Mouse (Mus musculus): ENCODE measurements around the gene Etv5. TPM values are rescaled to one million over a fixed set of nuclear protein-coding genes. Genes with fewer than 3 reads are reported as not detected.

Gene Etv5
- total and polyA plus RNA-seq, 3 experiments = 15.6 to 84.7 (median 18.0) TPM

DNA sequence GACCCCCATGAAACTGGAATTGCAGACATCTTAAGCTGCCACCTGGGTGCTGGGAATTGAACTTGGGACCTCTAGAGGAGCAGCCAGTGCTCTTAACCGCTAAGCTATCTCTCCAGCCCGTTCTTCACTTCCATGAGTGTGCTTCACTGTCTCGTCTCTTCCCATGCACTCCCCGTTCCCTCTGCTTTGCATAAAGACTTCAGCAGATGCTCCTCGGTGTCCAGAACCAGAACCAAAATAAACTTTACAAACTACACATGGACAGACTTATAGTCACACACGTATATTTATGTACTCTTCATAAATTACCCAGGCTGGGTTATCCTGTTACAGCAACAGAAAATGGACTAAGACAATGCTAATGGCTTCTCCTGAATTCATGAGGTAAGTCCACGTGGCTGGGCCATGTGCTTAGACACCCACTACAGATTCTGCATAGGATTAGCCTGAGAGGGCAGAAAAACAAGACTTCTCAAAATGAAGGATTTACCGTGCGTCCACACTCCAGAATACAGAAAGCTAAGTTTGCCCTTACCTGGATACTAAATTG is 25.2 kb downstream of the Etv5 start:
- DNase-seq (ENCODE audit: low spot score) (no peak), ATAC-seq (ENCODE audit: extremely low read depth, insufficient number of reproducible peaks, low FRiP score, poor library complexity, severe bottlenecking) (no peak)
- TF ChIP-seq GATA1 (IDR thresholded peaks at IDR 0.05; ENCODE audit: borderline replicate concordance, low read length) (no peak), TAL1 (conservative IDR thresholded peaks at IDR 0.05; ENCODE audit: low read depth, low read length) (no peak), CTCF (IDR thresholded peaks at IDR 0.05; ENCODE audit: low read depth, low read length) (no peak), GATA2 (IDR thresholded peaks at IDR 0.05; ENCODE audit: borderline replicate concordance, low read depth, low read length) (no peak), POLR2AphosphoS5 (IDR thresholded peaks at IDR 0.05; ENCODE audit: insufficient replicate concordance, low read depth, low read length) (no peak)
- Histone ChIP-seq H3K36me3 (replicated peaks) (peaks cover 68% of the 10 kb centered on the region), H3K27me3 (ENCODE audit: insufficient read depth, low read length) (no peaks in the 10 kb centered on the region), H3K9me3 (replicated peaks) (no peaks in the 10 kb centered on the region), H3K4me1 (ENCODE audit: insufficient read depth, low read depth, low read length) (peaks cover 2% of the 10 kb centered on the region; the same call in 1 of the 2 replicates), H3K4me3 (ENCODE audit: low read depth, low read length) (no peak overlapping the region)

GRCm38 (mm10) chr16:22412459-22413229 is 26.9 kb downstream of the Etv5 start:
- Histone ChIP-seq H3K36me3 (replicated peaks) (peaks cover 71% of the 10 kb centered on the region), H3K4me1 (ENCODE audit: insufficient read depth, low read depth, low read length) (peaks cover 2% of the 10 kb centered on the region; the same call in 1 of the 2 replicates), H3K4me3 (ENCODE audit: low read depth, low read length) (no peak overlapping the region), H3K27me3 (ENCODE audit: insufficient read depth, low read length) (no peaks in the 10 kb centered on the region), H3K9me3 (replicated peaks) (no peaks in the 10 kb centered on the region)
- no peak for TF ChIP-seq GATA1 (IDR thresholded peaks at IDR 0.05; ENCODE audit: borderline replicate concordance, low read length)
- no peak for TF ChIP-seq CTCF (IDR thresholded peaks at IDR 0.05; ENCODE audit: low read depth, low read length)
- no peak for TF ChIP-seq POLR2AphosphoS5 (IDR thresholded peaks at IDR 0.05; ENCODE audit: insufficient replicate concordance, low read depth, low read length)
- no peak for TF ChIP-seq TAL1 (conservative IDR thresholded peaks at IDR 0.05; ENCODE audit: low read depth, low read length)
- no peak for TF ChIP-seq GATA2 (IDR thresholded peaks at IDR 0.05; ENCODE audit: borderline replicate concordance, low read depth, low read length)
- DNase-seq (ENCODE audit: low spot score) (no peak), ATAC-seq (ENCODE audit: extremely low read depth, insufficient number of reproducible peaks, low FRiP score, poor library complexity, severe bottlenecking) (no peak)

- no peaks in the 10 kb centered on the region for H3K4me1 ChIP-seq (ENCODE audit: insufficient read depth, low read depth, low read length)
- ATAC-seq (ENCODE audit: extremely low read depth, insufficient number of reproducible peaks, low FRiP score, poor library complexity, severe bottlenecking) = no peak
- no peaks in the 10 kb centered on the region for H3K27me3 ChIP-seq (ENCODE audit: insufficient read depth, low read length)
- no peak overlapping the region for H3K4me3 ChIP-seq (ENCODE audit: low read depth, low read length)
- DNase-seq (ENCODE audit: low spot score) = no peak
- no peaks in the 10 kb centered on the region for H3K9me3 ChIP-seq (replicated peaks)
- H3K36me3 ChIP-seq (replicated peaks) = peaks cover 70% of the 10 kb centered on the region
- TF ChIP-seq GATA1 (IDR thresholded peaks at IDR 0.05; ENCODE audit: borderline replicate concordance, low read length) (no peak), TAL1 (conservative IDR thresholded peaks at IDR 0.05; ENCODE audit: low read depth, low read length) (no peak), GATA2 (IDR thresholded peaks at IDR 0.05; ENCODE audit: borderline replicate concordance, low read depth, low read length) (no peak), POLR2AphosphoS5 (IDR thresholded peaks at IDR 0.05; ENCODE audit: insufficient replicate concordance, low read depth, low read length) (no peak), CTCF (IDR thresholded peaks at IDR 0.05; ENCODE audit: low read depth, low read length) (no peak)
These were observed 27.8 kb downstream of the Etv5 start for GRCm38 (mm10) chr16:22411764-22412163.

- TF ChIP-seq TAL1 (conservative IDR thresholded peaks at IDR 0.05; ENCODE audit: low read depth, low read length) (no peak), POLR2AphosphoS5 (IDR thresholded peaks at IDR 0.05; ENCODE audit: insufficient replicate concordance, low read depth, low read length) (no peak), GATA2 (IDR thresholded peaks at IDR 0.05; ENCODE audit: borderline replicate concordance, low read depth, low read length) (no peak), CTCF (IDR thresholded peaks at IDR 0.05; ENCODE audit: low read depth, low read length) (no peak), GATA1 (IDR thresholded peaks at IDR 0.05; ENCODE audit: borderline replicate concordance, low read length) (no peak)
- H3K27me3 ChIP-seq (ENCODE audit: insufficient read depth, low read length) = no peaks in the 10 kb centered on the region
- no peaks in the 10 kb centered on the region for H3K4me1 ChIP-seq (ENCODE audit: insufficient read depth, low read depth, low read length)
- peaks cover 79% of the 10 kb centered on the region for H3K36me3 ChIP-seq (replicated peaks)
- ATAC-seq (ENCODE audit: extremely low read depth, insufficient number of reproducible peaks, low FRiP score, poor library complexity, severe bottlenecking) (no peak), DNase-seq (ENCODE audit: low spot score) (no peak)
- H3K9me3 ChIP-seq (replicated peaks) = no peaks in the 10 kb centered on the region
- no peak overlapping the region for H3K4me3 ChIP-seq (ENCODE audit: low read depth, low read length)
These were observed 29.5 kb downstream of the Etv5 start for GRCm38 (mm10) chr16:22410000-22410399.

- Histone ChIP-seq H3K9me3 (replicated peaks) (no peaks in the 10 kb centered on the region), H3K4me1 (ENCODE audit: insufficient read depth, low read depth, low read length) (no peaks in the 10 kb centered on the region), H3K27me3 (ENCODE audit: insufficient read depth, low read length) (no peaks in the 10 kb centered on the region), H3K36me3 (replicated peaks) (peaks cover 74% of the 10 kb centered on the region), H3K4me3 (ENCODE audit: low read depth, low read length) (no peak overlapping the region)
- DNase-seq (ENCODE audit: low spot score) (no peak), ATAC-seq (ENCODE audit: extremely low read depth, insufficient number of reproducible peaks, low FRiP score, poor library complexity, severe bottlenecking) (no peak)
- no peak for TF ChIP-seq POLR2AphosphoS5 (IDR thresholded peaks at IDR 0.05; ENCODE audit: insufficient replicate concordance, low read depth, low read length)
- TF ChIP-seq GATA2 (IDR thresholded peaks at IDR 0.05; ENCODE audit: borderline replicate concordance, low read depth, low read length) = no peak
These were observed 30.7 kb downstream of the Etv5 start for GRCm38 (mm10) chr16:22408642-22409360.

GRCm38 (mm10) chr16:22406747-22407146 is 32.8 kb downstream of the Etv5 start:
- ATAC-seq (ENCODE audit: extremely low read depth, insufficient number of reproducible peaks, low FRiP score, poor library complexity, severe bottlenecking) (no peak), DNase-seq (ENCODE audit: low spot score) (no peak)
- H3K4me1 ChIP-seq (ENCODE audit: insufficient read depth, low read depth, low read length) = no peaks in the 10 kb centered on the region
- H3K9me3 ChIP-seq (replicated peaks) = no peaks in the 10 kb centered on the region
- no peaks in the 10 kb centered on the region for H3K27me3 ChIP-seq (ENCODE audit: insufficient read depth, low read length)
- peaks cover 70% of the 10 kb centered on the region for H3K36me3 ChIP-seq (replicated peaks)
- H3K4me3 ChIP-seq (ENCODE audit: low read depth, low read length) = no peak overlapping the region
- TF ChIP-seq GATA2 (IDR thresholded peaks at IDR 0.05; ENCODE audit: borderline replicate concordance, low read depth, low read length) (no peak), POLR2AphosphoS5 (IDR thresholded peaks at IDR 0.05; ENCODE audit: insufficient replicate concordance, low read depth, low read length) (no peak), CTCF (IDR thresholded peaks at IDR 0.05; ENCODE audit: low read depth, low read length) (no peak), TAL1 (conservative IDR thresholded peaks at IDR 0.05; ENCODE audit: low read depth, low read length) (no peak), GATA1 (IDR thresholded peaks at IDR 0.05; ENCODE audit: borderline replicate concordance, low read length) (no peak)

All from G1E (cell line).